7 mouse cellular contexts compared by ENCODE assay signal in genomic region chr7:99483271-99483923, GRCm38 (mm10). TPM values are rescaled to one million over a fixed set of nuclear protein-coding genes. Genes with fewer than 3 reads are reported as not detected.
DNase-seq lines count a peak whose midpoint lies in the region; ATAC-seq lines count a peak whose summit lies in the region.

Gene Rps3 (minus strand): TSS chr7:99483738.

- under 1% methylated on average over 45 of the region's 45 CpGs for WGBS in embryonic facial prominence, embryonic 11.5 days
- WGBS in limb, embryonic 10.5 days, result under 1% methylated on average over 45 of the region's 45 CpGs
- under 1% methylated on average over 45 of the region's 45 CpGs for WGBS in midbrain, embryonic 13.5 days

- peak; percentile 93 for ATAC-seq in embryonic facial prominence, embryonic 11.5 days (replicated peaks; ENCODE audit: insufficient number of reproducible peaks, low FRiP score, low TSS enrichment, low read depth)
- ATAC-seq in granulocyte monocyte progenitor cell, adult 5-6 weeks (replicated peaks; ENCODE audit: poor library complexity, severe bottlenecking), result peak; percentile 94
- ATAC-seq in midbrain, embryonic 13.5 days, result peak; percentile 96

- H3K4me1 ChIP-seq in embryonic facial prominence, embryonic 11.5 days (ENCODE audit: control insufficient read depth, insufficient read depth, low read length), result peaks cover 6% of the 10 kb centered on the region
- H3K4me1 ChIP-seq in limb, embryonic 10.5 days, result peaks cover 40% of the 10 kb centered on the region
- peaks cover 40% of the 10 kb centered on the region for H3K4me1 ChIP-seq in midbrain, embryonic 13.5 days (replicated peaks)

- no peaks in the 10 kb centered on the region for H3K27me3 ChIP-seq in embryonic facial prominence, embryonic 11.5 days (ENCODE audit: control insufficient read depth, insufficient read depth, low read length)
- peaks cover 10% of the 10 kb centered on the region for H3K27me3 ChIP-seq in limb, embryonic 10.5 days (ENCODE audit: low read depth, poor library complexity, severe bottlenecking)
- H3K27me3 ChIP-seq in midbrain, embryonic 13.5 days, result peaks cover 19% of the 10 kb centered on the region; the same call in 1 of the 2 replicates

- H3K4me3 ChIP-seq in embryonic facial prominence, embryonic 11.5 days (ENCODE audit: low read depth, low read length), result peak within 1 kb of the TSS; percentile 69
- peak within 1 kb of the TSS; percentile 83 for H3K4me3 ChIP-seq in limb, embryonic 10.5 days
- peak within 1 kb of the TSS; percentile 68 for H3K4me3 ChIP-seq in midbrain, embryonic 13.5 days (replicated peaks)

- peak within 1 kb of the TSS; percentile 84 for H3K9ac ChIP-seq in embryonic facial prominence, embryonic 11.5 days (replicated peaks; ENCODE audit: low read length)
- H3K9ac ChIP-seq in midbrain, embryonic 13.5 days (replicated peaks), result peak within 1 kb of the TSS; percentile 83

- peak within 1 kb of the TSS; percentile 91 for H3K4me2 ChIP-seq in embryonic facial prominence, embryonic 11.5 days (ENCODE audit: low read depth, low read length)
- peak within 1 kb of the TSS; percentile 97 for H3K4me2 ChIP-seq in midbrain, embryonic 13.5 days (replicated peaks)

- peaks cover 27% of the 10 kb centered on the region for H3K36me3 ChIP-seq in embryonic facial prominence, embryonic 11.5 days (replicated peaks; ENCODE audit: control insufficient read depth, insufficient read depth, low read depth, low read length)
- H3K36me3 ChIP-seq in limb, embryonic 10.5 days, result peaks cover 44% of the 10 kb centered on the region
- H3K36me3 ChIP-seq in midbrain, embryonic 13.5 days, result peaks cover 40% of the 10 kb centered on the region

- peak within 1 kb of the TSS; percentile 66 for H3K27ac ChIP-seq in embryonic facial prominence, embryonic 11.5 days (replicated peaks; ENCODE audit: low read depth, low read length)
- H3K27ac ChIP-seq in limb, embryonic 10.5 days, result peak within 1 kb of the TSS; percentile 96
- H3K27ac ChIP-seq in midbrain, embryonic 13.5 days, result peak within 1 kb of the TSS; percentile 80

- peak; percentile 95 for DNase-seq in adrenal gland, postnatal 14 days
- peak; percentile 98 for DNase-seq in embryonic facial prominence, embryonic 11.5 days (ENCODE audit: low spot score)
- DNase-seq in kidney, adult 11 months, result peak; percentile 97
- peak; percentile 95 for DNase-seq in limb, embryonic 10.5 days (ENCODE audit: low spot score)
- peak; percentile 89 for DNase-seq in spleen, adult 12 weeks (ENCODE audit: low spot score)

- H3K9me3 ChIP-seq in embryonic facial prominence, embryonic 11.5 days (replicated peaks; ENCODE audit: control insufficient read depth, low read length), result no peaks in the 10 kb centered on the region
- H3K9me3 ChIP-seq in limb, embryonic 10.5 days (replicated peaks), result no peaks in the 10 kb centered on the region
- H3K9me3 ChIP-seq in midbrain, embryonic 13.5 days, result no peaks in the 10 kb centered on the region

RNA-seq across cellular contexts. Expression of gene Rps3, which starts in this region (rescaled TPM):
- 563 and 690 TPM in 2 replicates for total RNA-seq in adrenal gland, postnatal 14 days (2021)
- 821 and 869 TPM in 2 replicates for polyA plus RNA-seq in embryonic facial prominence, embryonic 11.5 days (2014; fragmentation: Nextera tagmentation; extraction: Ambion mirVana)
- 1,410 and 1,463 TPM in 2 replicates for total RNA-seq in granulocyte monocyte progenitor cell, adult 5-6 weeks (2014; fragmentation: Nextera tagmentation)
- total RNA-seq in granulocyte monocyte progenitor cell, adult 5-6 weeks (2017), result 1,810 and 2,293 TPM in 2 replicates
- 745 and 824 TPM in 2 replicates for polyA plus RNA-seq in limb, embryonic 10.5 days (2016; fragmentation: Nextera tagmentation; extraction: Ambion mirVana)
- polyA plus RNA-seq in midbrain, embryonic 13.5 days (2015; fragmentation: Nextera tagmentation; extraction: Ambion mirVana), result 531 and 554 TPM in 2 replicates

Comparison
In these comparisons a context has a peak if more than half of its experiments do, and no peak if none do; other contexts are left out.
1. Peak in every context shown above with its lines: DNase-seq, ATAC-seq, H3K4me3 ChIP-seq and H3K27ac ChIP-seq.